Mouse (Mus musculus) erythroblast, adult 5-6 weeks (primary cell): ENCODE results near the gene Tlx1. TPM values are rescaled to one million over a fixed set of nuclear protein-coding genes. Genes with fewer than 3 reads are reported as not detected.

Experiments
- ATAC-seq: replicated peaks from 2 replicates; pipeline ENCODE4 v1.8.0; 2016; ENCODE audit warnings: moderate number of reproducible peaks, mild to moderate bottlenecking, moderate TSS enrichment, inconsistent platforms; ENCODE audit not compliant: poor library complexity, low FRiP score, severe bottlenecking
- total RNA-seq, 2 experiments: library from RNA; stranded (forward) in 1 of 2; stranded (reverse) in 1 of 2; fragments of 150-400 nt in 1 of 2; fragments of 200-764, 138-1000 nt in 1 of 2; gene quantifications; 2 replicates each; pipeline versions ENCODE4 v1.2.3 to v1.2.4; 2015 to 2017; ENCODE audit warnings: low replicate concordance in 2 of 2

The Tlx1 gene
- total RNA-seq (2015; ENCODE audit: low replicate concordance), result not detected in 2 replicates
- not detected in 2 replicates for total RNA-seq (2017; ENCODE audit: low replicate concordance)

DNA sequence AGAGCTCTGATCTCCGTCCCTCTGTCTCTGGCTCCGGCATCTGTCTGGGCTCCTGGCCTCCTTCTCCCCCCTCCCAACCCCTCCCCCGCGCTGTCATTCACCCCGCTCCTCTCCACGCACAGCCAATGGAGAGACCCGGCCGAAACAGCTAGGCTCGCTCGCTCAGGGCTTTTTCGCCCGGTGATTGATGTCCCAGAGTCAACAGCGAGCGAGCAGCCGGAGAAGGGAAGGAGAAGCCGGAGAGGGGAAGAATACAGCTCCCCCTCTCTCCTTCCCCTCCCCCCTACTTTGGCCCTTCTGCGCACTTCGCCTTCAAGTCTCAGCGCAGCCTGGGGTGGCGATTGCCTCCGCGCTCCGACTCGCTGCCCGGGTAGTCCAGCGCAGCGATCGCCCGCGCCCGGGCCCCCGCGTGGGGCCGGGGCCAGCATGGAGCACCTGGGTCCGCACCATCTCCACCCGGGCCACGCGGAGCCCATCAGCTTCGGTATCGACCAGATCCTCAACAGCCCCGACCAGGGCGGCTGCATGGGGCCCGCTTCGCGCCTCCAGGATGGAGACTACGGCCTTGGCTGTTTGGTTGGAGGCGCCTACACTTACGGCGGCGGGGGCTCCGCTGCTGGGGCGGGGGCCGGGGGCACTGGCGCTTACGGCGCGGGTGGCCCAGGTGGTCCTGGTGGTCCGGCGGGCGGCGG is at the start of gene Tlx1:
Gene Tlx1 (plus strand): TSS at position 191 of the 692 bp plus-strand sequence.
- no peak for ATAC-seq

DNA sequence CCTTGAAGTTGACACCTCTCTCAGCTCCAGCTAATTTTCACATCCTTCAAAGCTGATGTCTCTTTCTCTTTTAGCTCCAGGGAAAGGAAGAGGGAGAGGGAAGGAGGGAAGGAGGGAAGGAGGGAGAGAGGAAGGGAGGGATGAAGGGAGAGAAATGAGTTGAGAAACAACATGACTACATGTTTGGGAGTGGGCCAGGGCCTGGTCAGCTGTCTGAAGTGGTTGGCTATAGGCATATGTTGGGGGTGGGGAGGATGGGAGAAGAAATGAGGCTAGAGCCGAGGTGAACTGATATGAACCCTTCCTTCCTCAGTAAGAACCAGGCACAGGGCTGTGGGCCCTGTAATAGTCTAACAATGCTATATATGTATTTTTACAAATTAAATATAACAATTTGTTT is 44.9 kb upstream of the Tlx1 start:
- ATAC-seq, result no peak

DNA sequence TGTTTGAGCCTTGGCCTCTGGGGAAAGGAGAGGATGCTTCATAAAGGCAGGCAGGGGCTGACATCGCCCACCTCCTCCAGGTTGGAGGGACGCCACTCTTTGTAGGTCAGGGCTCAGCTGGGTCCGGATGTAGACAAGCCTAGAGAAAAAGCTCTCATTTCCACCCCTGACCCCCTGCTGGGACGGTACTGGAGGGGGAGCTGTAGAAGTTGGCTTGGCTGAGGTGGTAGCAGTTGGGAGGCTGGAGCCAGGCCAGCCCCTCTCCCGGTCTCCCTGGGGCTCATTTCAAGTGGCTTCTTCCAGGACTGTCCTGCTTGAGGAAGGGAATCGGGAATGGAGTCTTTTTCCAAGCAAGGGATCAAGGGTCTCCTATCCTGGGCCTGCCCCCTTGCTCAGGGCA is 43.8 kb upstream of the Tlx1 start:
- ATAC-seq, result no peak

DNA sequence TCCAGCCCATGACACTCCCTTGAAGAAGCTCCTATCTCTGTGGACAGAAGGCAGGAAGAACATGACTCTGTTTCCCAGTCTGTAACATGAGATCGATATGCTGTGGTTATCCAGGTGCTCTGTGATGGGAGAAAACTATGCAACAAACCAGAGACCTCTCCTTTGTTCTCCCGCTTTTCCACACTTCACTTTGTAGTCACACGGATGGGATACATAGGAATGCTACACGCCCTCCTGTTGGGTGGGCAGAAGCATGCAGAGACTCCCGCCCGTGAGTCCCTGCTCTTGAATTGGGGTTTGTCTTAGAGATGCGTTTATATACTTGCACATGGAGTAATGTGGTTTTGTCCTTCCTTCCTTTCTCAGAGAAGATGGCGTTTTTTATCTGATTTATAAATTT is 39.8 kb upstream of the Tlx1 start:
- no peak for ATAC-seq

DNA sequence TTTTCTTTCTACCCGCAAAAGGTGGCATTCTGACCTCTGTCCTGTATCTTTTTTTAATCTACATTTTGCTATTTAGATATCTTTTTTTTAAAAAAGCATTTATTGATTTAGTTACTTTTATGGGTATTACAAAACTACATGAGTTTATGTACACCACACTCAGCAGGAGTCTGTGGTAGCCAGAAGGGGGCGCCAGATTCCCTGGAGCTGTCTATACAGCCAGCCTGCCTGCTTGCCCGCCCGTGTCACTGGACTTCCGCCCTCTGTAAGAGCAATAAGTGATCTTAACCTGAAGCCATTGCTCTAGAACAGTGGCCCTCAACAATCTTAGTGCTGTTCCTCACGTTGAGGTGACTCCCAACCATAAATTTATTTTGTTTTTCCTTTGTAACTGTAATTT is 38.0 kb upstream of the Tlx1 start:
- no peak for ATAC-seq

DNA sequence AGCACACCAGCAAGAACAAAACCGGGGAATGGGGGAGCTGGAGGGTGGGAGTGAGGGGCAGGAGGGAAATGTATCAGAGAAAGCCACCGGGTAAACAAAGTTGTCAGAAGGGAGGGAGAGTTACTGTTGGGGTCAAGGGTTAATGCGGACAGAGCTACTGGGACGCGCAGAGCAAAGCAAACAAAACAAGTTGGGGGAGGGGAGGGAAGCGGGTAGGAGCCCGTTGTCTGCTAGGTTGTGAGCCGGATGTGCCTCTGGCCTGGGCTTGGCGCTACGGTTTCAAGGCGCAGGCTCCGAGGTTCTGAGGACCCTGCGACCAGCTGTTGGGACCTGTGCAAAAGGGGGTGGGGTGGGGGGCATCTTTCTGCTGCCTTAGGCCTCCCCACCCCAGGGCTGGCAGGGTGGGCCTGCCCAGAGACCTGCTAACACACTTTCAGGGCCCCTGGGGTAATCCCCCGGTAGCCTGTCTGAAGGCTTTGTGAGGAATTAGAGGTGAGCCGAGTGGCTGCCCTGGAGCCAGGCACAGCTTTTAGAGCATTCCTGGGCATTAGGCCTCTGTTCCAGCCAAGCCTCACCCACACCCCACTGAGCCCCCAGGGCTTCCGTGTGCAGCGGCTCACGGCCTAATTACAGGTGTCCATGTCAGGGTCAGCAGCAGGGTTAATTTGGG is 36.6 kb upstream of the Tlx1 start:
- no peak for ATAC-seq

DNA sequence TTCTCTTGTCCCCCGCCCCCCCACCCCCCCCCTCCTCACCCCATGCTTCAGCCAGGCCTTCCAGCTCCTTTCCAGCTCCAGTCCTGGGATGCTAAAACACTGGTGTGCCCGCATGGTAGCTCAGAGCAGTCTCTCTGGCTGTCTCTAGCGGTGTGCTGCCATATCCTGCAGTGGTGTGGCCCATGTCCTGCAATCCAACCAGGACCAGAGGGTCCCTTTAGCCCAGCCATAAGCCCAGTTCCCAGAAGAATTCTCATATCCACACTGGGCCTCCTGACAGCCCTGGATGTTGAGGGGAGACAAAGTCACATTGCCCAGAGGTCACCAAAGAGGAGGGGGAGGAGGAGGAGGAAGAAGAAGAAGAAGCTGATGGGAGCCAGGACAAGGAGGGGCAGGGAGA is 35.7 kb upstream of the Tlx1 start:
- ATAC-seq, result no peak

DNA sequence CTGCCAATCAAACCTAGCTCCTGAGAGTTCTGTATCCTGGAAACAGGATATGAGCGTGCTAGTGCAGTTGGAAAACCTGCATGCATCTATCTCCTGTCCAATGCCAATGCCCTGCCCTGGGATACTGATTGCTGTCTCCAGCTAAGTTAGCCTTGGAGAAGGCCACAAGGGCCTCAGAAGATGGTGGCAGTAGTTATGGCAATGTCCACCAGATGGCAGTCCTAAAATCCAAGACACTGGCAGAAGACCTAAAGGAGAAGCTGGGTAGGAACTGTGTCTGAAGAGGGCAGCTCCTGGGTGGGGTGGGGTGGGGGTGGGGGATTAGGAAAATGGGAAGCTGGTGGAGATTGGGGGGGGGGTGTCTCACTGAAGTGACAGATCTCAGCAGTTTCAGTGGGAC is 33.7 kb upstream of the Tlx1 start:
- no peak for ATAC-seq

DNA sequence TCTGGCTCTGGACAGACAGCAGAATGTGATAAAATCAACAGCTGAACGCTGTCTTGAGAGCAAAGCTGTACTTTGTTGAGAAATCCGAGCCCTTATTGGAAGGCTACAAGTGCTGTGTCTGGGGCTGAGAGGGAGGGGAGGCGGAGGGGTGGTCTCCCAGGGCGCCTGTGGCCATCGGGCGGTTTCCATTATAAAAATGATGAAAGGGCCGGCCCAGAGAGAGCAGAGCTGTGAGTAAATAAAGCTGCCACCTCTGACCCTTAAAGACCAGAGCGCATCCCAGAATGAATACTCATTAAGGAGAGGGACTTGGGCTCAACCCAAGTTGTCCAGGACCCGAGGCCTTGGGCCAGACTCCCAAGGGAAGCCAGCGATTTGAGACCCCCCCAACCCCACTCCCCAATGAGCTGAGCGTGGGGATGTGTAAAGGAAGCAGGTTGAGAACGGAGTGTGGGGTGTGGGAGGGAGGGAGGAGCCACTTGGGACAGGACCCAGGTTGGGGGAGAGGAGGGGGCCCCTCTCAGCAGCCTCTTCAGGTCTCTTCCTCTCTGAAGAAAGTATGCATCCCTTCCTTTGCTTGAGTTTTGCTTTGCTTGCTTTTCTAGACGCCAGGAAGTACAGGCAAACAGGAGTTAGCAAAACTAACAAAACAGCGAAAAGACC is 18.4 kb upstream of the Tlx1 start:
- no peak for ATAC-seq

DNA sequence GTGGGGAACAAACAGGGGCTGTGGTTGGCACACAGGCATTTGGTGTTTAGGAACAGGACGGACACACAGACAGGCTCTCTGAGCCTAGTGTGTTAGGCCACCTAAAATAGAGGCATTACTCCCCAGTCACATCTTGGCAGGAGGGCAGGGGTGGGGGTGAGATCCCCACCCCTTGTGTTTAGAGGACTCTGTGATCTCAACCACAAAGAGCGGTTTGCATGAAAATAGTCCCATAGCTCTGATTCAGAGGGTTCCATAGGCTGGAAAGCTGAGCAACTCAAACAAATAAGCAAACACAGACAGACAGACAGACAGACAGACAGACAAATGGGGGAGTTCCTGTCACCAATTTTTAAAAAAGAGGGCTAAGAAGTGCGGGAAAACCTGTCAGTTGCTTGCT is 7.9 kb upstream of the Tlx1 start:
- ATAC-seq, result no peak

DNA sequence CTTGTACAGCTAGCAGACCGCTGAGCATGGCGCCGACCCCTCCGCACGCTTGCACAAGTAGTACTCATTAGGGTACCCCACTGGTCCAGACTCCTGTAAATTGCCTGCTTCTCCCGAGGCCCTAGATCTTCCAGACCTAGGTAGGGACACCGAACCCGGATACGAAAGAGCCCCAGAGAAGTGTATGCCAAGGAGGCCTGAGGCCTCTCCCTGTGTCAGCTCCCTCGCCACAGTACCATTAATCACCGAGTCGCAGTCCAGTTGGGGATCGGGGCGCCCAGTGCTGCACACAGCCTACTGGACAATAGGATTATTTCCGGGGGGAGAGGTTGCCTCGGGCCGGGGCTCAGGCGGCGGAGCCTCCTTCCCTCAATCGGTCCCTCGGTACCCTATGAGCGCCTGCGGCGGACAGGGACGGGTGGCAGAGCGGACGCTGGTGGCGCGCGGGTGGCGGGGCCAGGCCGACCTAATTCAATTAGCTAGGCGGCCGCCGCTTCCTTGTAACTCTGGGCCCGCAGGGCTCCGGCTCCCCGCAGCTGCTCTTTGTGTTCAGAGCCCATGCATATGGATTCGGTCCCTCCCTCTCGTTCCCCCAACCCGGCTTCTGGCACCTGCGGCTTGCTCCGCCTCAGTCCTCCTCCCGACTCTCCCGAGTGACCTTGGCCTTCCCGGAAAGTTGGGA is 7.1 kb upstream of the Tlx1 start:
- ATAC-seq, result no peak

DNA sequence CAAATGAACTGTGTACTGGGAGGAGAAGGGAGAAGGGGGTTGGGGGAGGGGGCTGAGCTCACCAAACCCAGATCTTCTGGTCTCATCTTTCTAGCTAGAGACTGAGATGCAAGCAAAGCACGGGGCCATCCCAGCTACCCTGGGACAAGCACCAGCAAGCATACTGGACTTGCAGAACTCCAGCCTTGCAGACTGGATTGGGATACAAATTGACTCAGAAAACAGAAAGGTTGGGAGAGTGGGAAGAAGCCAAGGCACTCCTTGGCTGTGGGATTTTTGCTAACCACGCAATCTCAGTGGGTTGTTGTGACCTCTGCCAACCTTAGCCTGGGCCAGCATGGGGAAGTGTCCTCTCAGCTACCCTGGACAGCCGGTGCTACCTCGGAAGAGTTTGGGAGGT is 3.4 kb upstream of the Tlx1 start:
- ATAC-seq, result no peak

DNA sequence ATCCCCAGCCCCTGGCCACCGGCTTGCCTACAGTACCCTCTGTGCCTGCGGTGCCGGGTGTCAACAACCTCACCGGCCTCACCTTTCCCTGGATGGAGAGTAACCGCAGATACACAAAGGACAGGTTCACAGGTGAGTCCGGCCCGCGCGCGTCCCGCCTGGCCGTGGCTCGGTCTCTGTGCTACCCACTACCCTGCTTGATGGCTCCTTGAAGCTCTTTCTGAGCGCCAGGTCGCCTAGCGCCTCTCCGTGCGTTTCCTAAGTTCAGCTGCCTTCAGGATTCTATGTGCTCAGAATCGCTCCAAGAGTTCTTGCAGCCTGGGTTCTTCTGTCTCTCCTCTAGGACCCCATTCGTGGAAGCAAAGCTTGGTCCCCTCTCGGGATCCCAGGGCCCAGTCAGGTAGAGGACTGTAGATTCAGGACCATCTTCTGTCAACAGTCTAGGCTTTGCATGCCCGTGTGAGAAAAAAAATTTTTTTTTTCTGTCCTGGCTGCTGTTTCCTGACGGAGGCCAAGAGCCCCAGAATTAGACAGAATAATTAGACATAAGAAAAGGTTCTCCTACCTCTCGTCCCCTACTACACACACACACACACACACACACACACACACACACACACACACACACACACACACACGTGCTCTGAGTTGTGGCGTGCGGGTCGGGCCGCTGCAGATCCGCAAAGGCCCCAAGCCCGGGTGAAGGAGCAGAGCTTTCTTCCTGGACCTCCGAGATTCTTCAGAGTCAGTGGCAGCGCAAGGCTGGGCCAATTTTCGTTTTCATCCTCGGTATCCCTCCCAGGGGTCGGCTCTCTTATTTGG is 1.1 kb downstream of the Tlx1 start:
- ATAC-seq, result no peak

DNA sequence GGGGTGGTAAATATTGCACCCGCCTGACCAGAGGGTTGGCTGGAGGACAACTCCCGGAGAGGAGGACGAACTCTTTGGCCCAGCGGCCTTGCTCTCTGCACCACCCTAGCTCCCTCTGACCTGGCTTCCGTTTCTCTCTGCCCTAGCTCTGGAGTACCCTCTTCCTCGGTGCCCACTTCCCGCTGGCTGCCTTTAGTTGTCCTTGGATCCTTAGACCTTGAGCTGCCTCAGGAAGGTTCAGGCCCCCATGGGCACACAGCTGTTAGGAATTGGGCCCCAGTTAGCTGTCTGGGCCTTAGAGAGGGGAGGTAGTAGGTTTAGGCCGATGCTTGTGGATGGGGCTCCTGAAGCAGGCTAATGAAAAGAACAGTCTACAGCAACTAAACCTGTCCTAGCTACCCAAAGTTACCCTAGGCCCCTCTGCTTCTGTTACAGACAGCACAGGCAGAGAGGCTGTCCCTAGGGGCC is 1.7 kb downstream of the Tlx1 start:
- no peak for ATAC-seq

DNA sequence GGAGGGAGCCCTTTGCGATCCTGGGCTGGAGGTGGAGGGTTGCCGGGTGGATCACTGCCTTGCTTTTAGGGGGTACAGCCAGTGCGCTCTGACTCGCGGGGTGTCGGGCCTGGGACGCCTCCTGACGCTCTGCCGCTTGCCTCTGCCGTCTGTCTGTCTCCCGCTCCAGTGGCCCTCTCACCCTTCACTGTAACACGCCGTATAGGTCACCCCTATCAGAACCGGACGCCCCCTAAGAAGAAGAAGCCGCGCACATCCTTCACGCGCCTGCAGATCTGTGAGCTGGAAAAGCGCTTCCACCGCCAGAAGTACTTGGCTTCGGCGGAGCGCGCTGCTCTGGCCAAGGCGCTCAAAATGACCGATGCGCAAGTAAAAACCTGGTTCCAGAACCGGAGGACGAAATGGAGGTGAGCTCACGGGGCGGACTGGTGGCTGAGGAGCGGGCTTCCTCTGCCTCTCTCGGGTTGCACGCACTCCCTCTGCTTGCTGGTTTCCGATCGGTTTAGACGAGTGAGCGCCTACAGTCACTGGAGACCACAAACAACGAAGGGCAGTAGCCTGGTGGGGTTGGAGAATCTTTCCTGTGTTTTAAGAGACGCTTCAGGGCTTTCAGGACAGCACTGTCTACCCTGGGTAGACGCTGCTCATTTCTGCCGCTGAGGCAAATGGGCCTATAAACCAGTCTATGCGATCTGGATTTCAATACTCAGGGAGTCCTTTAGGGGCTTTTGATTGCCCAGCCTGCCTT is 3.0 kb downstream of the Tlx1 start:
- no peak for ATAC-seq

DNA sequence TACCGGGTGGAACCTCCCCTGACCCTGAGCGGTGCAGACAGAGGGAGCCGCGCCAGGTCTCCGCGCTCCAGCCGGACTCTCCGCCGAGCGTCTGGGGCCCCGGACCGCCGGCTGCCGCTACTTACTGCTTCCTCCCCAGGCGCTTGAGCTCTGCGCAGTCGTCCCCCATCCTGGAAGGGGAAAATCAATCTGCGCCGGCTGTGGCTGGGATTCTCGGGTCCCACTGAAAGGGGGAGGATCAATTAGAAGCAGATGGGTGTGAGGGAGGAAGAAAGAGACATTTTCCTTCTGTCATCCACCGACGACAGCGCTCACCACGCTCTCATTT is 3.5 kb downstream of the Tlx1 start:
- ATAC-seq, result no peak

DNA sequence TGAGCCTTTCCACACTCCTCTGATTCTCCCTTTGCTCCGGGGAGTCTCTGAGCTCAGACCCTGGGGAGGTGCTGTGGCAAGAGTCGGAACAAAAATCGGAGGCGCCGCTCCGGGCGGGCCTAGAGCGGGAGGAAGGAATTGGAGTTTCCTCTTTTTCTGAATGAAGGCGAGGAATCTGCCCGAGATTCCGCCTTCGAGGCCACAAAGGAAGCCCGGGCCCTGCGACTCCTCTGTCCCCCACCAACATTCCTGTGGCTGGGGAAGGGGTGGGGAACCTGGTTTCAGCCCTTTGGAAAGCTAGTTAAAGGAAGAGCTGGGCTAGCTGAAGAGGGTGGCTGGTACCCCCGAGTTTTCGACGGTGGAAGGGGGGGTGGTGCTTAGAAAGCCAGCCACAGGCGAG is 4.0 kb downstream of the Tlx1 start:
- no peak for ATAC-seq

DNA sequence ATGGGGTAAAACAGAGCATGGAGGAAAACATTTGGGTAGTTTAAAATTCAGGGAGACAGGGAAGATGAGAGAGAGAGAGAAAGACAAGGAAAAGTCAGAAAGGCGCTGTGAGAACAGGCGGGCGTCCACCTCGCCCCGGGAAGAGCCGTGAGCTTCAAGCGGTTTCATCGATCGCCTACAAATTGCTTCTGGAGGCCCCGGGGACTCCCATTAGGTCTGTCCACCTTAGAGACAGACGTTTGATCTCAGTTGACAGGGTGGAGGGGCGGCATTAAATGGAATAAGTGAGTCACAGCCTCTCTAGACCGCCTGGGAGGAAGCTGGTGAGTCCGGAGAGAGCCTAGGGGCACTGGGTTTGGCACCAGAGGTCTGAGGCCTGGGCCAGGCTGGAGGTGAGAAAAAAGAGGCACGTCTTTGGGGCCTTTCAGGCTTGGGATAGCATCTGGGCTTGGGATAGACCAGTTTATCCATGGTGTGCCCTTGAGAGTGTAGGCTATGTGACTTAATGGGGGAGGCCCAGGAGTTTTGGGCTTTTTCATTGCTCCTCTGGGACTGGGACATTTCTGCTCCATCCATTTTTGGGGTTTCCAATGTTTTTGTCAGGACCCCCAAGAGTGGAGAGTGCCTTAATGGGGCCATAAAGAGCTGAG is 4.8 kb downstream of the Tlx1 start:
- ATAC-seq, result no peak

DNA sequence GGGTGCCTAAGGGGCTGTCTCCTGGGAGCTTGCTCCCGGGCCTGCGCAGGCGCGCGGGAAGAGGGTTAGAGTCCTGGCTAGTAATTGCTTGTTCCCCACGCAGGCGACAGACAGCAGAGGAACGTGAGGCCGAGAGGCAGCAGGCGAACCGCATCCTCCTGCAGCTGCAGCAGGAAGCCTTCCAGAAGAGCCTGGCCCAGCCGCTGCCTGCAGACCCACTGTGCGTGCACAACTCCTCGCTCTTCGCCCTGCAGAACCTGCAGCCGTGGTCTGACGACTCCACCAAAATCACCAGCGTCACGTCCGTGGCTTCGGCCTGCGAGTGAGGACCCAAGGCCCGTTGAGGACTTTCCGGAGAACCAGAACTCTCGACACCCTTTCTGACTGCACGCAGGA is 5.3 kb downstream of the Tlx1 start:
- ATAC-seq, result no peak
